8 mouse cellular contexts compared by ENCODE assay signal in genomic region chr6:55504797-55505488, GRCm38 (mm10). TPM values are rescaled to one million over a fixed set of nuclear protein-coding genes. Genes with fewer than 3 reads are reported as not detected.
A peak's percentile ranks its signal among the peaks of the same experiment; 100 is the strongest.
DNase-seq lines count a peak whose midpoint lies in the region; ATAC-seq and TF ChIP-seq lines count a peak whose summit lies in the region.

No protein-coding gene starts in this region.

- no peaks in the 10 kb centered on the region for H3K9me3 ChIP-seq in liver, embryonic 11.5 days (ENCODE audit: control insufficient read depth, low read length)
- no peaks in the 10 kb centered on the region for H3K9me3 ChIP-seq in hindbrain, embryonic 12.5 days (replicated peaks)

- no peaks in the 10 kb centered on the region for H3K79me2 ChIP-seq in liver, adult 2 months (ENCODE audit: control insufficient read depth, insufficient read depth, low read length)

- intact Hi-C loops in left cerebral cortex, postnatal 4 days (cut with DNase I), result loop anchor here (5.0 kb wide), 2 partner anchors 43 to 123 kb away; no protein-coding TSS in a partner anchor

- peak; percentile 44; the same call in 1 of the 2 replicates for TF ChIP-seq CTCF in liver, adult 2 months (IDR thresholded peaks at IDR 0.05; ENCODE audit: low read depth, low read length)

- H3K4me3 ChIP-seq in liver, adult 2 months (ENCODE audit: insufficient read depth, low read depth, low read length), result no peak overlapping the region
- no peak overlapping the region for H3K4me3 ChIP-seq in liver, embryonic 11.5 days (ENCODE audit: low read depth, low read length)
- no peak overlapping the region for H3K4me3 ChIP-seq in hindbrain, embryonic 12.5 days

- 97% methylated on average over 2 of the region's 2 CpGs for WGBS in liver, adult 2 months
- WGBS in liver, embryonic 11.5 days, result 89% methylated on average over 2 of the region's 2 CpGs
- WGBS in hindbrain, embryonic 12.5 days, result 95% methylated on average over 2 of the region's 2 CpGs

- TF ChIP-seq POLR2A in liver, adult 2 months (IDR thresholded peaks at IDR 0.05; ENCODE audit: extremely low read depth, insufficient read depth, low read length), result no peak

- H3K27me3 ChIP-seq in liver, adult 2 months (ENCODE audit: control insufficient read depth, insufficient read depth, low read length), result no peaks in the 10 kb centered on the region
- no peaks in the 10 kb centered on the region; the same call in 1 of the 2 replicates for H3K27me3 ChIP-seq in liver, embryonic 11.5 days (replicated peaks; ENCODE audit: control insufficient read depth, insufficient read depth, low read length)
- H3K27me3 ChIP-seq in hindbrain, embryonic 12.5 days, result no peaks in the 10 kb centered on the region

- no peaks in the 10 kb centered on the region for H3K36me3 ChIP-seq in liver, adult 2 months (ENCODE audit: control insufficient read depth, insufficient read depth, low read length)
- no peaks in the 10 kb centered on the region for H3K36me3 ChIP-seq in liver, embryonic 11.5 days (ENCODE audit: control insufficient read depth, insufficient read depth, low read length)
- H3K36me3 ChIP-seq in hindbrain, embryonic 12.5 days, result no peaks in the 10 kb centered on the region

- no peak for ATAC-seq in liver, embryonic 11.5 days (replicated peaks; ENCODE audit: low FRiP score)
- ATAC-seq in hindbrain, embryonic 12.5 days (ENCODE audit: low FRiP score), result peak; percentile 57; the same call in 1 of the 2 replicates

- H3K4me1 ChIP-seq in liver, adult 2 months (ENCODE audit: control insufficient read depth, insufficient read depth, low read length), result no peaks in the 10 kb centered on the region
- no peaks in the 10 kb centered on the region for H3K4me1 ChIP-seq in liver, embryonic 11.5 days (replicated peaks; ENCODE audit: control insufficient read depth, insufficient read depth, low read length)
- no peaks in the 10 kb centered on the region for H3K4me1 ChIP-seq in hindbrain, embryonic 12.5 days

- H3K9ac ChIP-seq in liver, adult 2 months (ENCODE audit: low read depth, low read length), result no peak overlapping the region
- H3K9ac ChIP-seq in liver, embryonic 11.5 days (ENCODE audit: low read depth, low read length), result no peak overlapping the region
- no peak overlapping the region for H3K9ac ChIP-seq in hindbrain, embryonic 12.5 days

- DNase-seq in liver, adult 2 months (ENCODE audit: extremely low read depth, low read depth, low spot score), result peak; percentile 44
- no peak for DNase-seq in liver, embryonic 11.5 days (ENCODE audit: low spot score)
- DNase-seq in adrenal gland, postnatal 10 days, result peak; percentile 52
- DNase-seq in embryo, embryonic 11 days, result peak; percentile 78
- DNase-seq in left cerebral cortex, postnatal 4 days, result peak; percentile 63
- peak; percentile 84 for DNase-seq in retina, embryonic 14.5 days (ENCODE audit: low spot score)
- no peak for DNase-seq in natural killer cell, adult 2 months (ENCODE audit: low spot score in 2 of 2)

- H3K27ac ChIP-seq in liver, adult 2 months (replicated peaks; ENCODE audit: insufficient read depth, low read depth, low read length), result no peak overlapping the region
- no peak overlapping the region for H3K27ac ChIP-seq in liver, embryonic 11.5 days (ENCODE audit: low read depth, low read length)
- no peak overlapping the region for H3K27ac ChIP-seq in hindbrain, embryonic 12.5 days

- H3K4me2 ChIP-seq in liver, embryonic 11.5 days, result no peak overlapping the region
- H3K4me2 ChIP-seq in hindbrain, embryonic 12.5 days (replicated peaks), result no peak overlapping the region

RNA-seq across cellular contexts. Expression of gene Adcyap1r1, which starts 53.2 kb away (rescaled TPM):
- total RNA-seq in liver, adult 2 months (2014; rRNA removed), result 0.74 and 2.3 TPM in 2 replicates
- polyA plus RNA-seq in liver, adult 2 months (2012; rRNA removed), result 0.75 and 0.78 TPM in 2 replicates
- 0.33 and 0.78 TPM in 2 replicates for polyA plus RNA-seq in liver, embryonic 11.5 days (2014; fragmentation: Nextera tagmentation; extraction: Ambion mirVana)
- 10 to 100 TPM; 28.8 to 37.0 TPM for total RNA-seq in adrenal gland, postnatal 10 days (2021)
- 36.6 and 44.5 TPM in 2 replicates for polyA plus RNA-seq in hindbrain, embryonic 12.5 days (2016; fragmentation: Nextera tagmentation; extraction: Ambion mirVana)
- 100 to 1,000 TPM; 112 to 131 TPM for total RNA-seq in left cerebral cortex, postnatal 4 days (2021)

Comparison
In these comparisons a context has a peak if more than half of its experiments do, and no peak if none do; other contexts are left out.
1. DNase-seq: peak in liver, adult 2 months (single experiment), adrenal gland, postnatal 10 days (single experiment), embryo, embryonic 11 days (single experiment), left cerebral cortex, postnatal 4 days (single experiment) and retina, embryonic 14.5 days (single experiment); none in liver, embryonic 11.5 days (single experiment) and natural killer cell, adult 2 months (0 of 2).